Mouse (Mus musculus) monocyte, adult 2 months (primary cell): ENCODE results near the gene Sarnp.
A peak's percentile ranks its signal among the peaks of the same experiment; 100 is the strongest.

Experiments
- DNase-seq, 2 experiments: peaks; one replicate each; pipeline ENCODE4 v3.0.0; 2022; ENCODE audit warnings: low spot score in 2 of 2, low read depth in 1 of 2

Gene Sarnp

DNA sequence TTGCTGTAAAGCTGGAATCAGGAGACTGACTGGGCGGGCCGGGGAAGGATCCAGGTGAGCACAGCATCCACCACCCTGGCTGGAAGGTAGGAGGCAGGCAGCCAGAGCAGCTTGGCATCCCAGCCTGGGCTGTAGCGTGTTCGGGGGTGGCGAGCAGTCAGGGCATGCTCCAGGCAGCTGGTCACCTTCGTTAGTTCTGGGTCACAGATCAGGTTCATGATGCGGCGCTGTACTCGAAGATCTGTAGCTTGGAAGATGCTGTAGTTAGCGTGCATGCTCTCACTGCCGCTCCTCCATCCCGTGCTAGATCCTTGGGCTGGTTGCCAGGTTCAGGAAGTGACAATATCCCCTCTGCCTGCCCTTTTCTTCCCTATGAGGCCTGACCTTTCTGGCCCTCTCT, 96.6 kb downstream of the Sarnp start:
- DNase-seq, result no peak

- no peak for DNase-seq
Measured at GRCm38 (mm10) chr10:128915550-128915949, 98.4 kb downstream of the Sarnp start.

DNA sequence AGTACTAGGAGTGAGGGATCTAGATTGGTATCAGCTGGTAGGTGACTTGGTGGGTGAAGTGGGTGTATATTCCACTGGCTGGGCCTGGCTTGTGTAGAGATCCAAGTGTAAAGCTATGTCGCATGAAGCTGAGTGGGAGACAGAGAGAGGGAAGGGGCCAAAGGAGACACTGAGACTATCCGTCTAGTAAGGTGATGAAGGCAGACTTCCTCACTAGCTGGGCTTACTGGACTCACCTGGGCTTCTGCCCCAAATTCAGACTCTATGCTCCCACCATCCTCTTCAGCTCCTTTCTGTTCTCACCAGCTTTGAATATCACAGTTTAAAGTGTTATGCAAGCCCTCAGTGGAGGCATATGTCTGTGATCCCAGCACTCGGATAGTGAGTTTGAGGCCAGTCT, 99.5 kb downstream of the Sarnp start:
- no peak for DNase-seq

- no peak for DNase-seq
Measured at GRCm38 (mm10) chr10:128917400-128917799, 100.3 kb downstream of the Sarnp start.

DNA sequence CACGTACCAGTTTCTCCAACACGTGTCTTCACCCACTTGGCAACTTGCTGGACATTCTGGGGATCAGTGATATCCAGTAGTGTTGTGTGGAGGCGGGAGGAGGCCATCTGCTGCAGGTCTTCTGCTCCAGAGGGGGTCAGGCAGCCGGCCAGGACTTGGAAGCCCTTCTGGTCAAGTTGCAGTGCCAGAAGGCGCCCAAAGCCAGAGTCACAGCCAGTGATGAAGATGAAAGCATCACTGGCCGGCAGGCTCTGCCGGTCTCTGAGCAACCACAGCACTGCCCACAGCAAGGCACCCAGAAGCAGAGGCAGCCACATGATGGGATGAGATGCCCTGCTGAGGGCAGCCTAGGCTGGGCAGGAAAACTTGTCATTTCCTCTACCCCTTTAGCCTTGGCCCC, 101.1 kb downstream of the Sarnp start:
- DNase-seq, result no peak

GRCm38 (mm10) chr10:128919203-128919631, 102.1 kb downstream of the Sarnp start:
- DNase-seq, result no peak

DNA sequence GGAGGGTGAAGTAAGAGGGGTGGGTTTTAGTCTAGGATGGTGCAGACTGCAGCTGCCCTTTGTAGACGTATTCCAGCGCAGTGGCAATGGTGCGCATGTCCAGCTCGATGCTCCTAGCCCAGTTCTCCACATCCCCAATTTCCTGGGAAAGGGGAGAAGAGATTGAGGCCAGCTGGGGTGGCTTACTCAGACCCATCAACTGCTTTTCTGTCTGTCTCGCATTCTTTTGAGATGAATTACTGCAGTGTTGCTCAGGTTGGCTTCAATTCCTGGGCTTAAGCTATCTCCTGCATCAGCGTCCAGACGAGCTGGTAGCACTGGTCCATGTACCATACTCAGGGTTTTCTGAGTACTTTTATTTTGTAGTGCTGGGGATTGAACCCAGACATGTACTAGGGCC, 102.8 kb downstream of the Sarnp start:
- no peak for DNase-seq

GRCm38 (mm10) chr10:128920736-128921161, 103.6 kb downstream of the Sarnp start:
- DNase-seq, result no peak

GRCm38 (mm10) chr10:128921251-128921650, 104.1 kb downstream of the Sarnp start:
- DNase-seq, result no peak

DNA sequence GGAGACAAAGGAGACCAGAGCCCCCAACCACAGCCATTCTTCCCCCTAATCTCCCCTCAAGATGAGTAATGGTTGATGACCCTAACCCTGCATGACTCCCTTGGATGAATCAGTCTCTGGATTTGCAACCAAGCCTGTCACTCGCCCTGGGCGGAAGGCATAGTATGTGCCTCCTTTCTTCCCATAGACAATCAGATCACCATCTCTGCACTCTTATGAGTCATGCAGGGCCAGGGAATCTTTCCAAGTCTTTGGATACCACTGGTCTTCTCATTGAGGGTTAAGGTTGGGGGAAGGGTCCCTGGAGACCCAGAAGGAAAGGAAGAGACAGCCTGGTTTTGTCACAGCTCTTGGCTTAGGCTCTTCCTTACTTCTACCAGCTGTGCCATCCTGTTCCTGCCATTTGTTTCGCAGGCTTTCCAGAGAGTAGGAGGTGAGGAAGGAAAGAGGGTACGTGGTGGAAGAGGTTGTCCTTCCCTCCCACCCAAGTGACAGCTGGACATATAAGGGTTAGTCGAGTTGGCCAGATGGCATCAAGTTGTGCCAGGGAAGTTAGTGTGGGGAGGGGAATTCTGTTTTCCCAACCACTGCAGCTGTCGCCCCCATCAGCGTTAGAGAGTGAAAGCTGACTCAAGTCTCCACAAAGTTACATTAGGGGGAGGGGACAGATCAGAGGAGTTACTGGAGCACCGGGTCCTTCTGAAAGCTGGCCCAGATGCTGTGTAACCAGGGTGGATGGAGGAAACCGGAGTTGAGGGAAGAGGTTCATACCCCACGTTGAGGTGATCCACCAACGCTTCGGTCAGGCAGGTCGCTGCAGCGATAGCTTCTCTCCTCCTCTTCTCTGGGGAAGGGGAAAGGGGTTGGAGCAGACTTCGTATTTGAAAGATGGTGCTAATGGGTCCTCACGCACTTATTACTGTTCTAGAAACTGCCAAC, 105.0 kb downstream of the Sarnp start:
- DNase-seq, result no peak

DNA sequence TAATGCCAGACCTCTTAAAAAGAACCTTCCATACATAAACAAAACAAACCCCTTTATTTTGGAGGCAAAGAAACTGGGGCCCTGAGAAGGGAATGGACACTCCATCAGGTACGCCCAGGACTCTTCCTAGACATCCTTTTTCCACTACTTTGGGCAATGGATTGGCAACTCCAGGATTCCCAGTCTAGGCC, 105.6 kb downstream of the Sarnp start, which contains the start of gene Rdh5:
Gene Rdh5 (minus strand): TSS at position 67 of the 191 bp plus-strand sequence.
- DNase-seq, result no peak

- peak; percentile 76 to 85 for DNase-seq
Measured at GRCm38 (mm10) chr10:128923013-128923691, 106.0 kb downstream of the Sarnp start.

DNA sequence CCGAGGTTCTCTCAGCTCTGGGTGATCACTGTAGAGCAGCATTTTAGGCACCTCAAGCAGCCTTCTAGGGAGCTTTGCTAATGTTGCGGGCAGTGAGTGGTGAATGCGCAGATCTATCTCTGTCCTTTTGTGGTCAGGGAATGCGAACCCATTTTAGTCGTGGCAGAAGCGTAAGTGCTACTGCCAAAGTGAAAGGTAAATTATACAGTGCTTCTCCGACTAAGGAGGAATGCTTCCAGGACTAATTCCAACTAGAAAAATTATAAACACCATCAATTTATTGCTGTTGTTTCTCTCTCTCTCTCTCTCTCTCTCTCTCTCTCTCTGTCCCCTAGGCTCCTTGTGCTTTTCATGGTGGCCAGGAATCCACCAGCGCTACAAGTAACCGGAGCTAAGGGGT, 106.8 kb downstream of the Sarnp start, which contains the start of gene Bloc1s1:
Gene Bloc1s1 (minus strand): TSS at position 101 of the 400 bp plus-strand sequence.
- no peak for DNase-seq
